Mouse (Mus musculus) erythroblast, embryonic 14.5 days (primary cell): Measurements from ENCODE around the gene Pcca. TPM values are rescaled to one million over a fixed set of nuclear protein-coding genes. Genes with fewer than 3 reads are reported as not detected.

Experiments used
- H3K27me3 ChIP-seq: 2 replicates; pipeline ENCODE4 v1.6.1; 2012; ENCODE audit warnings: inconsistent platforms; ENCODE audit not compliant: control insufficient read depth
- H3K36me3 ChIP-seq: 2 replicates; pipeline ENCODE4 v1.6.1; 2012; ENCODE audit warnings: mild to moderate bottlenecking, inconsistent platforms; ENCODE audit not compliant: control insufficient read depth
- H3K4me1 ChIP-seq: 2 replicates; pipeline ENCODE4 v1.6.1; 2012; ENCODE audit warnings: inconsistent platforms; ENCODE audit not compliant: control insufficient read depth
- H3K4me3 ChIP-seq: replicated peaks from 2 replicates; pipeline ENCODE3; 2012; ENCODE audit warnings: moderate library complexity, mild to moderate bottlenecking, inconsistent platforms
- H3K9me3 ChIP-seq: 2 replicates; pipeline ENCODE4 v1.6.1; 2012; ENCODE audit warnings: low read length, inconsistent platforms, mixed read lengths; ENCODE audit not compliant: control insufficient read depth
- GATA1 ChIP-seq: IDR thresholded peaks from 2 replicates; pipeline ENCODE4 v1.6.1; 2012; ENCODE audit warnings: low read length, inconsistent platforms, mixed read lengths
- TAL1 ChIP-seq: IDR thresholded peaks from 3 replicates; pipeline ENCODE4 v1.6.1; 2012; ENCODE audit warnings: low read length, inconsistent platforms, mixed read lengths
- polyA plus RNA-seq: library from polyadenylated mRNA; stranded (reverse); fragments of >175 nt; gene quantifications from 2 replicates; pipeline ENCODE4 v1.2.3, GENCODE M21; 2012

Pcca gene
- polyA plus RNA-seq, 1 experiment: 0.07 TPM

- no peaks in the 10 kb centered on the region for H3K4me1 ChIP-seq
- H3K9me3 ChIP-seq: no peaks in the 10 kb centered on the region
- H3K4me3 ChIP-seq: no peak overlapping the region
- no peaks in the 10 kb centered on the region for H3K27me3 ChIP-seq
- no peak for TF ChIP-seq TAL1
- TF ChIP-seq GATA1: no peak
- H3K36me3 ChIP-seq: no peaks in the 10 kb centered on the region
Measured at GRCm38 (mm10) chr14:122617656-122618055, 83.5 kb downstream of the Pcca start.

GRCm38 (mm10) chr14:122633416-122633815, 99.3 kb downstream of the Pcca start:
- Histone ChIP-seq H3K4me3 (no peak overlapping the region), H3K27me3 (no peaks in the 10 kb centered on the region), H3K36me3 (no peaks in the 10 kb centered on the region), H3K4me1 (no peaks in the 10 kb centered on the region), H3K9me3 (no peaks in the 10 kb centered on the region)
- TF ChIP-seq GATA1: no peak
- TF ChIP-seq TAL1: no peak

GRCm38 (mm10) chr14:122636601-122637000, 102.5 kb downstream of the Pcca start:
- no peaks in the 10 kb centered on the region for H3K4me1 ChIP-seq
- H3K36me3 ChIP-seq: no peaks in the 10 kb centered on the region
- no peaks in the 10 kb centered on the region for H3K9me3 ChIP-seq
- H3K4me3 ChIP-seq: no peak overlapping the region
- no peaks in the 10 kb centered on the region for H3K27me3 ChIP-seq
- TF ChIP-seq GATA1 (no peak), TAL1 (no peak)

- H3K9me3 ChIP-seq: no peaks in the 10 kb centered on the region
- no peak overlapping the region for H3K4me3 ChIP-seq
- no peaks in the 10 kb centered on the region for H3K27me3 ChIP-seq
- H3K36me3 ChIP-seq: no peaks in the 10 kb centered on the region
- no peaks in the 10 kb centered on the region for H3K4me1 ChIP-seq
- TF ChIP-seq GATA1: no peak
- no peak for TF ChIP-seq TAL1
Measured at GRCm38 (mm10) chr14:122637798-122638555, 103.9 kb downstream of the Pcca start.

- Histone ChIP-seq H3K4me1 (no peaks in the 10 kb centered on the region), H3K4me3 (no peak overlapping the region), H3K36me3 (no peaks in the 10 kb centered on the region), H3K27me3 (no peaks in the 10 kb centered on the region), H3K9me3 (no peaks in the 10 kb centered on the region)
- TF ChIP-seq TAL1 (no peak), GATA1 (no peak)
Measured at GRCm38 (mm10) chr14:122639168-122639720, 105.1 kb downstream of the Pcca start.

GRCm38 (mm10) chr14:122642432-122642831, 108.3 kb downstream of the Pcca start:
- no peak for TF ChIP-seq TAL1
- no peak for TF ChIP-seq GATA1
- no peaks in the 10 kb centered on the region for H3K36me3 ChIP-seq
- no peaks in the 10 kb centered on the region for H3K9me3 ChIP-seq
- no peak overlapping the region for H3K4me3 ChIP-seq
- H3K4me1 ChIP-seq: no peaks in the 10 kb centered on the region; the same call in none of the 2 replicates
- H3K27me3 ChIP-seq: no peaks in the 10 kb centered on the region

- H3K4me3 ChIP-seq: no peak overlapping the region
- H3K4me1 ChIP-seq: peaks cover 25% of the 10 kb centered on the region
- no peaks in the 10 kb centered on the region for H3K9me3 ChIP-seq
- TF ChIP-seq TAL1 (no peak), GATA1 (no peak)
- no peaks in the 10 kb centered on the region for H3K36me3 ChIP-seq
- H3K27me3 ChIP-seq: no peaks in the 10 kb centered on the region
Measured at GRCm38 (mm10) chr14:122648214-122648613, 114.1 kb downstream of the Pcca start.

- H3K36me3 ChIP-seq: no peaks in the 10 kb centered on the region
- H3K9me3 ChIP-seq: no peaks in the 10 kb centered on the region
- peaks cover 27% of the 10 kb centered on the region for H3K4me1 ChIP-seq
- no peaks in the 10 kb centered on the region for H3K27me3 ChIP-seq
- H3K4me3 ChIP-seq: no peak overlapping the region
- TF ChIP-seq TAL1 (no peak), GATA1 (no peak)
Measured at GRCm38 (mm10) chr14:122649336-122649950, 115.3 kb downstream of the Pcca start.

- TF ChIP-seq TAL1 (no peak), GATA1 (no peak)
- Histone ChIP-seq H3K27me3 (no peaks in the 10 kb centered on the region), H3K9me3 (no peaks in the 10 kb centered on the region), H3K36me3 (no peaks in the 10 kb centered on the region), H3K4me1 (peaks cover 30% of the 10 kb centered on the region), H3K4me3 (no peak overlapping the region)
Measured at GRCm38 (mm10) chr14:122651681-122652080, 117.6 kb downstream of the Pcca start.
